Mouse (Mus musculus): Measurements from ENCODE around the gene Wap. TPM values are rescaled to one million over a fixed set of nuclear protein-coding genes. Genes with fewer than 3 reads are reported as not detected.
A peak's percentile ranks its signal among the peaks of the same experiment; 100 is the strongest.

Wap gene
- polyA plus RNA-seq, 1 experiment from 2014 or later, result not detected

DNA sequence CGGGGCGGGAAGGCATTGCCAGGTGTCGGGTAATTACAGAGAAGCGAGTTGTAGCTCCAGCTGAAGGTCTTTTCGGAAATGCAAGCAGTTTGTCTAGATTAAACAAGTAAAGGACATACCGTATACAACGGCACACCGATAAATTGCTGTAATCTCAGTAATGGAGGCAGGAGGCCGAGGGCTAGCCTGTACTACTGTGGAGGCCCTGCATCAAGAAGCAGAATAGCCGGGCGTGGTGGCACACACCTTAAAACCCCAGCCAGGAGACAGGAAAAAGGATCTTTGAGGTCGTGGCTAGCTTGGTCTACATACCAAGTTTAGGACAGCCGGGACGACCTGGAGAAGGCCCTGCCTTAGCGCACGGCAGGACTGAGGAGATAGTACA lies 12.1 kb downstream of the Wap start:
- peak overlapping the region; percentile 79 for H3K4me2 ChIP-seq (replicated peaks)
- peak overlapping the region; percentile 79 for H3K9ac ChIP-seq
- peaks cover 32% of the 10 kb centered on the region for H3K4me1 ChIP-seq
- peak overlapping the region; percentile 88 for H3K27ac ChIP-seq
- ATAC-seq (ENCODE audit: low FRiP score, low read depth), result peak; percentile 21
- H3K4me3 ChIP-seq, result peak overlapping the region; percentile 77
- H3K27me3 ChIP-seq, result no peaks in the 10 kb centered on the region
- peaks cover 29% of the 10 kb centered on the region for H3K36me3 ChIP-seq
- 12% methylated on average over 16 of the region's 16 CpGs for WGBS
- H3K9me3 ChIP-seq, result no peaks in the 10 kb centered on the region

DNA sequence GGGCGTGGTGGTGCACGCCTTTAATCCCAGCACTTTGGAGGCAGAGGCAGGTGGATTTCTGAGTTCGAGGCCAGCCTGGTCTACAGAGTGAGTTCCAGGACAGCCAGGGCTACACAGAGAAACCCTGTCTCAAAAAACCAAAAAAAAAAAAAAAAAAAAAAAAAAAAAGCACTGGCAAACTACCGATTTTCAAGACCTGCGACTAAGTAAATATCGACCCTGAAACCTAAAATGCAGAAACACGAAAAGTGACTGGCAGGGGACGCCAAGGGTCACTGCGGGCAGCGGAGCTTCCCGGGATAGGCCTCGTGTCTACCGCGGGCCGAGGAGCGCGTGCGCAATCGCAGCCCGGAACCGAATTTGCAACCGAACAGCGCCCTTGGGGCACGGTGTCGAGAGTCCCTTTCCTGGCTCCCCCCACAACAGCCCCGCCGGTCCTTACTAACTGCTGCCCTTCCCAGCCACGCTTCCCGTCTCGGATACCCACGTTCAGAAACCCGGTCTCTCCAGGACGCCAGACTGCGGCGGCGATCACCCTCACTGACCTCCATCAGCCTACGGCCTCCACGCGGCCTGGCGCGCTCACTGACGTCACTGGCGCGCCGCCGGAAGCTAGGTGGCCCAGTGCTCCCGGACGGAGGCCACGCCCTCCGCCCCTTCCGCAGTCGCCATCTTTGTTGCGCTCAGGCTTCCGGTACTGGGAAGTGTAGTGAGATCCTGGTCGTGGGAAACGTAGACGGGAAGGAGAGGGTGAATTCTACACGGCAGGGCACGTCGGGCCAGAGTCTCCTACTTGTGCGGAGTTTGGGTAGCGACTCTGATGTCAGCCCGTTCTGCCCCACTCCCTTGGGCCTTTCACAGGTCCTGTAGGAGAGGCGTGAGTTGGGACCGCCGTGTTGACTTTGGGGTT lies 12.7 kb downstream of the Wap start, which contains the start of gene Tbrg4:
Tbrg4 (minus strand) TSS at position 590 of the 910 bp plus-strand sequence.
- H3K27me3 ChIP-seq, result no peaks in the 10 kb centered on the region
- H3K4me2 ChIP-seq (replicated peaks), result peak within 1 kb of the TSS; percentile 79
- H3K9me3 ChIP-seq, result no peaks in the 10 kb centered on the region
- peak within 1 kb of the TSS; percentile 88 for H3K27ac ChIP-seq
- H3K36me3 ChIP-seq, result peaks cover 36% of the 10 kb centered on the region
- ATAC-seq (ENCODE audit: low FRiP score, low read depth), result peak; percentile 95
- peaks cover 32% of the 10 kb centered on the region for H3K4me1 ChIP-seq
- H3K4me3 ChIP-seq, result peak within 1 kb of the TSS; percentile 77
- peak within 1 kb of the TSS; percentile 79 for H3K9ac ChIP-seq
- WGBS, result under 1% methylated on average over 66 of the region's 66 CpGs

DNA sequence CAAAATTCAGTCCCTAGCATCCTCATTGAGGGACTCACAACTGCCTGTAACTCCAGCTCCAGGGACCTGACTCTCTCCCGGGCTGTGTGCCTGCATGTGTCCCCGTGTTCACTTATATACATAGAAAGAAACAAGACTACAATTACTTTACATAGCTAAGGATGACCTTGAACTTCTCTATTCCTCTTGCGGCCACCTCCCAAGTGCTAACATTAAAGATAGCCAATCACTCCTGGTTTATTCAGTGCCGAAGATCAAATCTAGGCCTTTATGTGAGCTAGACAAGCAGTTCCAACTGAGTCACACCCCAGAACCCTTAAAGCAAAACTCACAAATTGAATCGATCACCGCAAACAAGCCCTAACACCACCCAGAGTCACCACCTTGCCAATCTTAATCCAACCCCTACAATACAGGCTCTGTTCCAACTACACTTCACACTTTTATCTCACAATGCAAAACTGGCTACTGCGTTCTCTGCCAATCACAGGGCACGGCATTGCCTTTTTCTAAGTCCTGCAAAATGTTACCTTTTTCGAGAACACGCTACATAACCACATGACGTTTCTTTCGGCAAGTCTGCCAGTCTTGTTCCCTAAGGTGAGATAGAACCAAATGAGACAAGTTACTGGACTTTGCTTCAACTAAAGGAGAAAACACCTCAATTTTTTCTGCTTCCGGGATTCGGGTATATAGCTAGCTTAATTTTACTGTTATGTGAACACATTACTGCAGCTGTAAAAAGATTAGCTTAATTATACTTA lies 13.6 kb downstream of the Wap start:
- no peaks in the 10 kb centered on the region for H3K9me3 ChIP-seq
- H3K4me1 ChIP-seq, result peaks cover 32% of the 10 kb centered on the region
- 71% methylated on average over 14 of the region's 14 CpGs for WGBS
- H3K4me3 ChIP-seq, result peak overlapping the region; percentile 77
- H3K4me2 ChIP-seq (replicated peaks), result peak overlapping the region; percentile 69
- H3K36me3 ChIP-seq, result peaks cover 45% of the 10 kb centered on the region
- H3K27ac ChIP-seq, result no peak overlapping the region
- no peak for ATAC-seq (ENCODE audit: low FRiP score, low read depth)
- no peaks in the 10 kb centered on the region for H3K27me3 ChIP-seq
- H3K9ac ChIP-seq, result peak overlapping the region; percentile 79

DNA sequence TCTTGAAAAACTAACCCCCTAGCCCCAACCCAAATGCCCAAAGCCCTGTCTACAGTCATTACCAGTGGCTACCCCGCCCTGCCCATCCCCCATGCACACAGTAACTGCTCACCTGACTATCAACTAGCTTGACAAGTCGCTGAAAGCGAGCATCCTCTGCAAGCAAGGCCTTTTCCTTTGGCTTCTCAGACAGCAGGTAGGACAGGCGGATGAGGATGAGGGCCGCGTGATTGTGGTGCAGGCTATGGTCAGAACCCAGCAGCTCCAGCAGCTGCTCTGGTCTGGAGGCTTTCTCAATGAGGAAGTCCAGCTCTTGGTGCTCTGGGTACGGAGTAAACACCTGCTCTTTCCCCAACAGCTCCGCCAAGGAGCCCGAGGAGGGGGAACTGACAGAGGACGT lies 14.7 kb downstream of the Wap start:
- H3K9ac ChIP-seq, result no peak overlapping the region
- no peak for ATAC-seq (ENCODE audit: low FRiP score, low read depth)
- peaks cover 56% of the 10 kb centered on the region for H3K36me3 ChIP-seq
- peaks cover 32% of the 10 kb centered on the region for H3K4me1 ChIP-seq
- H3K4me2 ChIP-seq (replicated peaks), result peak overlapping the region; percentile 69; the same call in 1 of the 2 replicates
- no peak overlapping the region for H3K4me3 ChIP-seq
- 93% methylated on average over 10 of the region's 10 CpGs for WGBS
- no peak overlapping the region for H3K27ac ChIP-seq
- no peaks in the 10 kb centered on the region for H3K9me3 ChIP-seq
- no peaks in the 10 kb centered on the region for H3K27me3 ChIP-seq

DNA sequence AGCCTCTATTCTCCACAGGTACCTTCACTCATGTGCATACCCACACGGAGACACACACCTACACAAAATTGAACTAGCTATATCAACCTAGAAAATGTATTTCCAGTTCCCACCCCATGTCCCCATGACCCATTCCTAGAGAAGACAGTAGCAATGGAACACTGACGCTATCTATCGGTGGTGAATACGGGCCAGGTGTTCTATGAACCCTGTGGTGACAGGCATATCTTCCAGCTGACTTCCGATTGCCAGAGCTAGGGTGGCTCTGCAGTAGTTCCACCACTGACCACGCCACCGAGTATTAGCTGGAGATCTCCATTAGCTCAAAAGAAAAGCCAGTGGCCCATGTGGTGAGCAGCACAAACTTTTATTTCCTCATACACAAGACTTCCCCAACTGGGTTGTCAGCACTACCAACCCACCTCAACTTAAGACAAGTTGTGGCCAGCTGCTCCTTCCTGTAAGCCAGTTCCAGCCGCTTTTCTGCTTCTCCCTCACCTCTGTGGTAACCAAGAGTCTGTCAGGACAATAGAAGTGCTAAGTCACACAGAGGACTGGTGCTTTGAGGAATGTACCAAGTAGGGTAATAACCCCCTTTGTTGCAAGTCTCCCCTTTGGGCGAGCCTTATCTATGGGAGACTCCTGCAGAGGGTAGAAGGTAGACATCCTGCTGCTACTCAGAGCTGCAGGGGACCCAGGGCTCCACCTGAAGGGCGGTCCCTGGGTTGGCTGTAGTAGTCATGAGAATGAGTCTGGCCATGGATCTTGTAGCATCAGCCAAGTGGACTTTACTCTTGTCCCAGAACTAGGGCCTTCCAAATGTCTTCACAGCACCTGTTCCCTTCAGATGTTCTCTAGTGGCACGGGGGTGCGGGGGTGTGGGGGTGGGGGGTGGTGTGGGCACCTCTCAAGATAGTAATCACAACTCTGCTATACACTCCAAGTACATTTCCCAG lies 22.9 kb downstream of the Wap start:
- no peak overlapping the region for H3K27ac ChIP-seq
- H3K4me1 ChIP-seq, result no peaks in the 10 kb centered on the region
- no peaks in the 10 kb centered on the region for H3K27me3 ChIP-seq
- H3K4me3 ChIP-seq, result no peak overlapping the region
- no peak overlapping the region for H3K9ac ChIP-seq
- H3K9me3 ChIP-seq, result no peaks in the 10 kb centered on the region
- no peak overlapping the region for H3K4me2 ChIP-seq (replicated peaks)
- H3K36me3 ChIP-seq, result peaks cover 95% of the 10 kb centered on the region
- no peak for ATAC-seq (ENCODE audit: low FRiP score, low read depth)
- WGBS, result 92% methylated on average over 12 of the region's 12 CpGs

DNA sequence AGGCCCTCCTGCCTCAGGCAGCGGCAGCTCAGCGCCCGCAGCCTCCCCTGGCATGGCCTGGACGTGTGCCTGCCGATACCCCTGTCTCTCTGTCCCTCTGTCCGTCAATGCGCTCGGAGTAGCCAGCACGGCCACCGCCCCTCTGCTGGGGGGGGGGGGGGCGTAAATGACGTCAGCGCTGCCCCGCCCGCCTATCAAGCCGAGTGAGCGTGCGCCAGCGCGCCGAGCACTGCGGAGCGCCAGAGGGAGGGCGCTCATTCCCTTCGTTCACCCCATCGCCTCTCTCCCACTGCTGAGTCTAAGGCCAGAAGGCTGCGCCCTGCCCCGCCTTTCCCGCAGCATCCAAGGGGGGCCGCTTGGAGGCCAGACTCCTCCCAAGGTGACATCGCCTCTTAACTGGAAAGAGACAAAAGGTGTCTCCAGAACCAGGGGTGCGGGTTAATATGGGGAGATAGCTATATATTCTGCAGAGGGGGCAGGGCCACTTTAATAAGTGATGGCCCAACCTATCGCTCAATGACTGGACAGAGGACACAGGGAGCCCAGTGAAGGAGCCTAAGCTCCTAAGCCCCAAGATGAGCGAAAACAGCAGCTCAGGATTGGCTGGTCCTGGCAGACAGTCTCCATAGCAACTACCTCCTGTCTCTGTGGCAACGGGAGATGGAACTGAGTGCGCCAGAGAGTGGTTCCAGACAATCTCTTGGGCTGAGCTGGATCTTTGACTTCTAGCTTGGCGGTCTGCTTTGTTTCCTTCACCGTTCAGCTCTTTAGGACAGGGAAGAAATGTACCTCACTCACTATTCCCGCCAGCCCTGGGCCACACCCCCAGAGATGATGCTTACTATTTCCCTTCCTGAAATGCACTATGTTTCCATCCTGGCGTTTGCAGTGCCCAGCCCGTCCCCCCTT lies 32.7 kb downstream of the Wap start, which contains the start of gene Nacad:
Nacad (minus strand) TSS at position 563 of the 909 bp plus-strand sequence.
- peaks cover 29% of the 10 kb centered on the region for H3K4me1 ChIP-seq
- ATAC-seq (ENCODE audit: low FRiP score, low read depth), result peak; percentile 75
- peak within 1 kb of the TSS; percentile 62 for H3K9ac ChIP-seq
- H3K4me2 ChIP-seq (replicated peaks), result peak within 1 kb of the TSS; percentile 78
- H3K27ac ChIP-seq, result no peak within 1 kb of the TSS
- WGBS, result 5% methylated on average over 37 of the region's 41 CpGs
- H3K27me3 ChIP-seq, result peaks cover 49% of the 10 kb centered on the region
- peak within 1 kb of the TSS; percentile 44 for H3K4me3 ChIP-seq
- H3K36me3 ChIP-seq, result peaks cover 6% of the 10 kb centered on the region
- no peaks in the 10 kb centered on the region for H3K9me3 ChIP-seq

DNA sequence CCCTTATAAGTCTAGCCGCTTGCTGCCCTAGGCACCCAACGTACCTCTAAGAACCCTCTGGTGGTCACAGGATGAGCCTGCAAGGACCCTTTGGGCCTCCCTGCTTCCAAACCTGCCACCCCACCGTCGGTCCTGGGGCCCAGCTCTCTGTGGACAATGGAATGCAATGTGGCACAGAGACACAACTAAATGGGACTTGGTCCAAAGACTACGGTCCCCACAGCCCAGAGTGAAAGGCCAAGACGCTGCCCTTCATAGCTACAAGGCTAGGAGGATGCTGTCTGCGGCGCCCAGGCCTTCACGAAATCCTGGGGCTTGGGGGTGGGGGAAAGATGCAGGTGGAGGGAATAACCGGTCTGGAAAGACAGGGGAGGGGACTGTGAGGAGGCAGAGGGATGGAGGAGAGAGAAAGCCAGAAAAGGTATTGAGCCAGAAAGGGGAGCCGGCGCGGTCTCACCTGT lies 33.4 kb downstream of the Wap start:
- 21% methylated on average over 13 of the region's 13 CpGs for WGBS
- no peaks in the 10 kb centered on the region for H3K36me3 ChIP-seq
- H3K9ac ChIP-seq, result peak overlapping the region; percentile 62
- H3K4me2 ChIP-seq (replicated peaks), result peak overlapping the region; percentile 78
- H3K27ac ChIP-seq, result no peak overlapping the region
- peak overlapping the region; percentile 44 for H3K4me3 ChIP-seq
- H3K27me3 ChIP-seq, result peaks cover 49% of the 10 kb centered on the region
- H3K4me1 ChIP-seq, result peaks cover 29% of the 10 kb centered on the region
- no peaks in the 10 kb centered on the region for H3K9me3 ChIP-seq
- no peak for ATAC-seq (ENCODE audit: low FRiP score, low read depth)

DNA sequence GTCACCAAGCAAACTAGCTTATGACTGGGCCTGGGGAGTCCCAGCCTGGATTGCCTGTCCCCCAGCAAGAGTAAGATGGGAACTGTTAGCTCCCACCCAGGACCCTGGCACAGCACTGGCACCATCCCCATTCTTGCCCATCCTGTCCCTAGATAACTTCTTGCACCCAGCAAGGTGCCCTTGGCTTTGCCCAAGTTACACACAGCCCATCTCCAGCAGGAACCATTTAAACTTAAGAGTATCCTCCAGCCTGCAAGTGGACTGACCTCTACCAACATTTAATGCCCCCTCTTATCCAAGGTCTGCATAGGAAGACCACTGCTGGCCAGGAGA lies 33.9 kb downstream of the Wap start:
- H3K27ac ChIP-seq, result no peak overlapping the region
- H3K9me3 ChIP-seq, result no peaks in the 10 kb centered on the region
- peaks cover 49% of the 10 kb centered on the region for H3K27me3 ChIP-seq
- H3K4me1 ChIP-seq, result peaks cover 29% of the 10 kb centered on the region
- no peak for ATAC-seq (ENCODE audit: low FRiP score, low read depth)
- peak overlapping the region; percentile 44; the same call in 1 of the 2 replicates for H3K4me3 ChIP-seq
- H3K9ac ChIP-seq, result no peak overlapping the region
- no peaks in the 10 kb centered on the region for H3K36me3 ChIP-seq
- H3K4me2 ChIP-seq (replicated peaks), result peak overlapping the region; percentile 78

DNA sequence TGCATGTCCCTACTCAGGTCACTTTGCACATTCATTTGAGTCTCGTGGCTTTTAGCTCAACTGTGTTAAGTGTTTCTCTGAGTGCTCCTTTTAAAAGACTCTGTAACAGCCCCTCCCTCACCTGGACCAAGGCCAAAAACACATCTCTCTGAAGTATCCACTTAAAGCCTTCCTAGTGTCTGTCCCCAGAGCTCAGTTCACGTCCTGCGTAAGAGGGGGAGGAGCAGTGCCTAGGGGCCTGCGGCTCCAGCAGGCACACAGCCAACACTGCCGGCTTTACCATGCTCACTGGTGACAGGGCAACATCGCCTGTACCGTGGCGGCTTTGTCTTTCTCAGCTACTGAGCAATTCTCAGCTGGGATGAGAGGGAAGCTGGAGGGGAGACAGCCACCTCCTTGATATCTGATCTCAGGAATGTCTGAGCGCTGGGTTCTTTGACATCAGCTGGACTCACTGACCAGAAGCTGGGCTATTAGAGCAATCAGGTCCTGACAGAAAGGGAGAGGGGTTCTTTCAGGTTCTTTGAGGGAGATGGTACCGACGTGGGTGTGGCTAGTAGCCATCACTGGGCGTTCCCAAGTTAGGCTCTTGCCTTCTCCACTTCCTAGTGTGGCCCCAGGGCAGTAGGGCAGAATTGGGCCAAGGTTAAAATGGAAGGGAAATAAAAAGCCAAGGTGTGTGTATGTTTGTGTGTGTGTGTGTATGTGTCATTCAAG lies 34.4 kb downstream of the Wap start:
- Histone ChIP-seq H3K4me1 (peaks cover 31% of the 10 kb centered on the region), H3K9me3 (no peaks in the 10 kb centered on the region), H3K4me2 (replicated peaks) (peak overlapping the region; percentile 34; the same call in 1 of the 2 replicates), H3K27ac (no peak overlapping the region), H3K27me3 (peaks cover 49% of the 10 kb centered on the region), H3K9ac (0 out of 2 replicates have a peak overlapping the region, but pooled peaks have one; percentile 48), H3K36me3 (no peaks in the 10 kb centered on the region), H3K4me3 (no peak overlapping the region)
- ATAC-seq (ENCODE audit: low FRiP score, low read depth), result no peak
- WGBS, result 17% methylated on average over 12 of the region's 12 CpGs

DNA sequence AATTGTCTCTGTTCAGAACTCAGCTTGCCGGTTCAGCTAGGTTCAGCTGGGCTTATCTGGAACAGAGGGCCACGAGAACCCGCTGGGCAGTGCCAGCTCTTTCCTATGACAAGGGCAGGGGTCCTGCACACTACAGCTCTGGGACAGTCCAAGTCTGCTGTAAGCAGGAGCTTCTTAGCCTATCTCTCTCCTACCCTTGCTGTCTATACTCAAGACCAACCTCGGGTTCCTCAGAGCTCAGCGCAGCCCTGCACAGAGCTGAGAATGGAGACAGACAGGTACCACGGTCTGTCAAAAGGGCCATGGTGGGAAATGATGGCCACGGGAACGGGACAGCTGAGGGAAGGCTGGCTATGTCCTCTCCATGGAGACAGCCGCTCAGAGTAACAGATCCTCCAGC lies 35.2 kb downstream of the Wap start:
- Histone ChIP-seq H3K4me2 (replicated peaks) (no peak overlapping the region), H3K27me3 (peaks cover 49% of the 10 kb centered on the region)
- WGBS, result 80% methylated on average over 9 of the region's 9 CpGs

More for the DNA sequence above, 35.2 kb downstream of the Wap start:
- H3K9ac ChIP-seq, result 0 out of 2 replicates have a peak overlapping the region, but pooled peaks have one; percentile 48
- H3K9me3 ChIP-seq, result no peaks in the 10 kb centered on the region
- no peak for ATAC-seq (ENCODE audit: low FRiP score, low read depth)
- no peak overlapping the region for H3K27ac ChIP-seq
- peaks cover 40% of the 10 kb centered on the region for H3K4me1 ChIP-seq
- H3K36me3 ChIP-seq, result peaks cover 8% of the 10 kb centered on the region
- H3K4me3 ChIP-seq, result no peak overlapping the region

All from limb, embryonic 13.5 days (tissue).